Mouse (Mus musculus) common myeloid progenitor, adult 5-6 weeks (primary cell): ENCODE measurements at regions not wholly inside any gene's neighbourhood (a gene's known extent, or its start where the extent isn't known, plus 50 kb on each side); places are given as distances from the start of the nearest gene placed in this dataset.
A peak's percentile ranks its signal among the peaks of the same experiment; 100 is the strongest.
"Not testable (repeated sequence)": the region's sequence is repeated elsewhere in the genome, so short reads cannot be mapped to it uniquely, and the experiment has no call there.

Experiments
- ATAC-seq: replicated peaks from 2 replicates; pipeline ENCODE4 v1.8.0; 2016; ENCODE audit warnings: low read depth, mild to moderate bottlenecking, moderate TSS enrichment, inconsistent platforms; ENCODE audit not compliant: poor library complexity, severe bottlenecking

- ATAC-seq = 0 out of 2 replicates have a peak, but pooled peaks have one; percentile 56
Measured at GRCm38 (mm10) chr10:26139100-26140093, 60.5 kb upstream of the Tmem200a start.

- no peak for ATAC-seq
Measured at GRCm38 (mm10) chr10:26152586-26152985, 73.7 kb upstream of the Tmem200a start.

- no peak for ATAC-seq
Measured at GRCm38 (mm10) chr10:26158786-26159185, 70.7 kb upstream of the Samd3 start.

GRCm38 (mm10) chr10:26161139-26161538 lies 68.4 kb upstream of the Samd3 start:
- ATAC-seq = not testable (repeated sequence)

- ATAC-seq = no peak
Measured at GRCm38 (mm10) chr10:26164531-26164930, 65.0 kb upstream of the Samd3 start.

DNA sequence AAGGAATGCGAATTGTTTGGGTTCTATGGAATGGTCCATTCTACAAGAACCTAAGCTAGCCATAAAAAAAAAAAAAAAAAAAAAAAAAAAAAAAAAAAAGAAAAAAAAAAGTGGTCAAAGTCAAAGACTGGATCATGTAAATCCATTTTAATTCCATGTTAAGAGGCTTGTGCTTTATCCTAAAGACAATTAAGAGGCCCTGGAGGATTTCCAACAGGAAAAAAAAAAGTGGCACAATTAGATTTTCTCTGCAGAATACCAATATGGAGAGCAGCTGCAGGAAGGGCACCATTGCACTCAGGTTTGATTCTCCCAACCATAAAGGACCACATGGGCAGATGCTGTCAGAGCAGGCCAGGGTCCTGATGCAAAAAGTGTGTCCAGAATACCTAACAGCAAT lies 51.9 kb upstream of the Samd3 start:
- no peak for ATAC-seq

GRCm38 (mm10) chr10:26178356-26178755 lies 51.2 kb upstream of the Samd3 start:
- ATAC-seq = no peak
